Mouse (Mus musculus): ENCODE results near the gene Adrb1. TPM values are rescaled to one million over a fixed set of nuclear protein-coding genes. Genes with fewer than 3 reads are reported as not detected.
"Not testable (repeated sequence)": the region's sequence is repeated elsewhere in the genome, so short reads cannot be mapped to it uniquely, and the experiment has no call there.

The Adrb1 gene
- polyA plus RNA-seq, 1 experiment from 2014 or later = 1.1 TPM

DNA sequence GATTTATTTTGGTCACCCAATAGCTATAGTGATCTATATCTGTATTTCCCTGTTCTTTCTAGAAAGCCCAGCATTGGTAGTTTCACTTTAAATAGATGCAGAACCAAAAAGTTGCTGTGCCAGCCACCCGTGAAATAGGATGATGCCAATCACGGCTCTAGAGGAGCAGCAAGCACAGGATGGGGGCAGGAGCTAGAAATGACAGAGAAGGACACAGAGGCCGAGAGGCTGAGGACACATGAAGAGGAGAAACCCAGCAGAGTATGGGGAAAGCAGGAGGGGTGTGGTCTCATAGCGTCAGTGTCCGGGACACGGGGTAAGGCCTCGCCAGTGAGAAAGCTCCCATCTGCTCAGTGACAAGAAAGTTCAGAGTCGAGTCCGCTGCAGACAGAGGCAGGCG lies 25.9 kb downstream of the Adrb1 start:
- no peak for DNase-seq (ENCODE audit: low spot score)

DNA sequence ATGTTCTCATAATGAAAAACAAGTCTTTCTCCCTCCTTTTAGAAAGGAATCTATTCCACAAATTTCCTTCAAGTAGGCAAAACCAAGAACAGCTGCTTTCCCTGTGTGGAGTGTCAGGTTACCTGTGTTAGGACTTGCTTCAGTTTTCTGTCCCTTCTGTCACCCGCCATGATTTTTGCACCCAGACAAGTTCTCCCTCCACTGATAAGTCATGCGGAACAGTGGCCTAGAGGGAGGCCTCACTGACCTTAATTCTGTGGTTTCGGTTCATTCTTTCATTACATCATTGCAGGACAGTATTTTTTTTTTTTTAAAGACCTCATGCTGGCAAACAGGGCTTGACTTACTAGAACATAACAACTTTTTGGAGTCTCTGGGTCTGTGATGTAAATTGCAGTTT lies 27.3 kb downstream of the Adrb1 start:
- no peak for DNase-seq (ENCODE audit: low spot score)

DNA sequence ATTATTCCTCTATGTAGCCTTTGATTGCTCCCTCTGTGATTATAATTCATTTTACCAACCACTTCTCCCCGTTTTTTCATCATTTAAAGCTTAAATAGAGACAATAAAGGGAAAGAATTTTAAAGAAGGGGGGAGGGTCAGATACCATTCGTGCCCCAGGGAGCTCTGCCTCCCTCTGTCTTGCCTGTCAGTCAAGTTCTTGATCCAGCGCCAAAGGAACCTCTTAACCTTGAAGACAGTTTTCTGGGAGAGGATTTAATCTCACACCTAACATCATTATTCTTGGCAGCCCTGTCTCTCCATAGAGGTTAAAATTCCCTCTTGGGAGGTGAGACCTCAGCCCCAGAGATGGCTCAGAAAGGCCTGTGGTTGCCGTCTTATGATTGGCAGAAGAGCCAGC lies 28.7 kb downstream of the Adrb1 start:
- DNase-seq (ENCODE audit: low spot score) = no peak

DNA sequence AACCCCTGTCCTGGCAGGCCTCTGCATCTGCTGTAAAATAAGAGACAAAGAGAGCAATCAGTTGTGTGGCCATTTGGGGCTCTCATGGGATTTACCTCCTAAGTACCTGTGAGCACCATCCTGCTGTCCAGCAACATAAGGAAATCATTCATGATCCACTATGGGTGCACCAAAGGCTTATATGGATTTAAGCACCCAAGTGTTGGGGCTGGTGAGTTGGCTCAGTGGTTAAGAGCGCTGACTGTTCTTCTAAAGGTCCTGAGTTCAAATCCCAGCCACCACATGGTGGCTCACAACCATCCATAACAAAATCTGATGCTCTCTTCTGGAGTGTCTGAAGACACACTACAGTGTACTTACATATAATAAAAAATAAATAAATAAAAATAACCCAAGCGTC lies 32.5 kb downstream of the Adrb1 start:
- not testable (repeated sequence) for DNase-seq (ENCODE audit: low spot score)

DNA sequence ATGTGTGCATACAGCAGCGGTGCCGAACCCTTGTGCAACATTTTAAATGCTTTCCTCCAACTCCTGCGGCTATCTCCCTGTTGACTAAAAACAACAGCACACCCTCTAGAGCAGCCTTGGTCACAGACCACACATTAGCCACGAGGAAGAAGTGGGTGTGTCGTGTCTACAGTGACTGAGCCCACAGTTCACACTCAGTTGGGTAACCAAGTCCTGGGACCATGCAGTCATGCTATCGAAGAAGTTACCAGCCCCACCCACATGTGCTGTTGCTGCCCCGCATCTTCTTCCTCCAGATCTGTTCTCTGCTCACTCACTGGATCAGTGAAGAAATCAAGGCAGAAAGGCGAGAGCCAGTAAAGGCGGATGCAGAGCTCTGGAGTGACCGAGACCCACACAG lies 34.4 kb downstream of the Adrb1 start:
- DNase-seq (ENCODE audit: low spot score) = no peak

DNA sequence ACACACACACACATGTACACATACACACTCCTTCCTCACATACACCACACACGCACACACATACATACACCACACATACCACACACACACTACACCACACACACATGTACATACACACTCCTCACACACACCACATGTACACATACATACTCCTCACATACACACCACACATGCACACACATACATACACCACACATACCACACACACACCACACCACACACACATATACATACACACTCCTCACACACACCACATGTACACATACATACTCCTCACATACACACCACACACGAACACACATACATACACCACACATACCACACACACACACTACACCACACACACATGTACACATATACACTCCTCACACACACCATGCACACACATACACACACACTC lies 36.3 kb downstream of the Adrb1 start:
- DNase-seq (ENCODE audit: low spot score) = no peak

DNA sequence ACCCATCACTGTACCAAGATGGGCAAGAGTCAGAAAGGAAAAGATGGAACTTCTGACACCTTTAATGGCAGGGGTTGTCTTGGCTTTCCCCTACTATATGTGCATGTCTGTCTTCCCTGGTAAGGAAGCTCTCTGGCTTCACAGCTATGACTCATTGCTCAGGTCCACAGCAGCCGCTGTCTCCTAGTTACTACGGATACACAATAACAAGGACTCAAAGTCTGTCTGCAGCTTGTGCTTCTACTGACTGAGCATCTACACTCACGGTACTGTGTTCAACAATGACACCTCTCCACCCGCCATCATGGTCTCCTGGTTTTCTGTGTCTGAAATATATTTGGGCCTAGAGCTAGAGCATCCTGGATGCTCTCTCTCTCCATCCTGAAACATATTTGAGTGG lies 37.7 kb downstream of the Adrb1 start:
- no peak for DNase-seq (ENCODE audit: low spot score)

DNA sequence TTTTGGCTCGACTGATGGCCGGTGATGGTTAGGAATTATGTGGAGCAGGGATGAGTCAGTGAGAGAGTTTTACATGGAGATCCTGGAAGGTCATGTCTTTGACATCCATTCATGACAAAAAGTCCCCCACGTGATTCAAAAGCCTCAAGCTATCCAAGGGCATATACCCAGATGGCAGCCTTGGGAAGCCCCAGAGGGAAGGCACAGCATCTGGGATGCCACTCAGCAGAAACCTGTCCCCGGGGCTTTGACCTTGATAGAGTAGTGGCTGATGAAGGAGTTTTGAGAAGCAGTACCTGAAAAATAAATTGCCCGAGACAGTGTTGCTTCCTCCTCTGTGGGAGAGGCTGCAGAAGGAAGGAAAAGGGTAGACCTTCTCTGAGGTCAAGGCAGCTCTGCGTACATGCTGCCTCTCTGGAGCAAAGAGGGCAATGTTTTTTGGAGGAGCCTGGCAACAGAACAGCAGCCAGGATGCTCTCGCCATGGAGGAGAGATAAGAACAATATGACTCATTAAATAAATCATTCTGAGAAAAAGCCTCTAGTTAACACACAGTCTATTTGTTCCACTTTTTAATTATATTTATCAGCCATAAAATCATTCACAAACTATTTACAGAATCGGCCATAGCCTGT lies 38.4 kb downstream of the Adrb1 start:
- DNase-seq (ENCODE audit: low spot score) = no peak

DNA sequence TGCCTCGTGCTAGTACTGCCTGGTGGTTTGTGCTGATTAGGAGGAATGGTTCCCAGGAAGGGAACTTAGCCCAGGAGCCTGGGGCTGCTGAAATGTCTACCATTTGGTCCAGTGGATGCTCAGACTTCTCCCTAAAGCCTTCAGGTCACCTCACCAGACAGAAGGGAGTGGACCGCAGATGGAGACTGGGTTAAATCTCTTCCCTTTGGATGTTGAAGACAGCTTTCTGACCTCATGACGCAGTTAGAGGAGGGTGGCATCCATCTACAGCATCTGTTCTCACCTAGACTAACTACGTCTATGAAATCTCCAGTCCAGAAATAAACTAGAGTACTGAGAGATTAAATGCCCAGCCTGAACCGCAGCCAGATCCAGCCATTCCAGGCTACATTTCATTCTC lies 39.1 kb downstream of the Adrb1 start:
- no peak for DNase-seq (ENCODE audit: low spot score)

DNA sequence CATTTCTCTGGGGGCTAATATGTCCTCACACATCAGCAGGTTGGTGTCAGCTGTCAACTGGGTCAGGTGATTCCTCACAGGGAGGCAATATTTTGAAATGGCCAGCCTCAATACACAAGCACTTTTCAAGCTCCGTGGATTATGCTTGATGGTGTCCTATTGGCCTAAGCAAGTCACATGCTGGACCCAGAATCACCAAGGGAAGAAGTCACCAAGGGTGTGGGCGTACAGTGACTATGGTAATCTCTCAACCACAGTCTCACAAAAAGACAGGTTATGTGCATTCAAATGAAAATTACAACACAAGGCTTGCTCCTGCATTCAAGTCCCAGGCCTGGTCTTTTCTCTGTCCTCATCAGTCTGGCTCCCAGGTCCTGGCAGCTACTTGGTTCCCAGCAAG lies 39.7 kb downstream of the Adrb1 start:
- no peak for DNase-seq (ENCODE audit: low spot score)

DNA sequence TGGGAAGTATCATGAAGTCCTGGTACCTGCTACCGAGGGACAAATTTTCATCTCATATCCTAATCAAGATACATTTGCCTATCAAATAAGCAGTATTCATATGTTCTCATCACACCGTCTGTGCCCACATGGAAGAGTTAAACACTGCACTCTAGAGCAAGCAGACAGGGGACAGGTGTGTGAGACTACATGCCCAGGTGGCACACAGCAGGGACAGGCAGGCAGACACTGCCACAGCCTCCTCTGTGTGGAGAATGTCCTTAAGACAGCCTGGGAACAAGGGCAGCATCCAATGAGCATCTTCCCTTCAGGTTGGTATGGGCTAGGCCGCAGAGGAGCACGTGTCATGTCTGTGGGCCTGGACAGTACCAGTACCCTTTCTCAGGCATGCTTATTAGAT lies 40.7 kb downstream of the Adrb1 start:
- no peak for DNase-seq (ENCODE audit: low spot score)

DNA sequence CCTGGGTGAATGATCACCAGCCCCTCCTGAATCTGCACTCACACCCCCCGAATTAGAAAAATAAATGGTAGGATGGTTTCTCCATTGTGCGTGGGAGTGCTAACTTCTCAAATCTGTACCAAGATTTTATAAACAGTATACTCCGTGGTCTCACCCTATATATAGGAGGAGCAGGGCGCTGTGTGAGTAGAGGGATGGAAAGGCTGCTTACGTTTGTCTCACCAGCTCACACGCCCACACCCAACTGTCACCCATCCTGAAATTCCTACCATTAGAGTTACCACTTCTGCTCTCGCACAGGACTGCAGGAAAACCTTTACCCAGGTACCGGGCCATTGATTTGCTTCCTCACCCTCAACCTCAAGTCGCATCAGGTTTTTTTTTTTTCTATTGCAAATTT lies 47.0 kb downstream of the Adrb1 start:
- no peak for DNase-seq (ENCODE audit: low spot score)

DNA sequence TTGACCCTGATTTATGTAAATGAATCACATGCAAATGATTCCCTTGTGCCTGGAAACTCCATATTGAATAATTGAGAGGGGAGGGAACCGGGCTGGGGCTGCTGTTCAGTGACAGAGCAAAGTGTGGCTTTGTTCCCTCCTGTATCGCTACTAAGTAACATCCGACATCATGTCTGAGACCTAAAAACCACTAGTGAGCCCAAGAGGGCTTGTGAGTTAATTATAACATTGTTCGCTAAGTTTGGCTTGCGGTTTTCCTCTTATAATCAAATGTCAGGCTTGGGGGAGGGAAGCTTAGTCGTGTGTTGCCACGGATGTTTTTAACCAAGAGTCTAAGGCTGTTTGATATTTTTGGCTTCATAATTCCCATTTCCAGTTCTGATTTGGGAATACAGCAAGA lies 50.2 kb downstream of the Adrb1 start:
- peak; percentile 23 for DNase-seq (ENCODE audit: low spot score)

DNA sequence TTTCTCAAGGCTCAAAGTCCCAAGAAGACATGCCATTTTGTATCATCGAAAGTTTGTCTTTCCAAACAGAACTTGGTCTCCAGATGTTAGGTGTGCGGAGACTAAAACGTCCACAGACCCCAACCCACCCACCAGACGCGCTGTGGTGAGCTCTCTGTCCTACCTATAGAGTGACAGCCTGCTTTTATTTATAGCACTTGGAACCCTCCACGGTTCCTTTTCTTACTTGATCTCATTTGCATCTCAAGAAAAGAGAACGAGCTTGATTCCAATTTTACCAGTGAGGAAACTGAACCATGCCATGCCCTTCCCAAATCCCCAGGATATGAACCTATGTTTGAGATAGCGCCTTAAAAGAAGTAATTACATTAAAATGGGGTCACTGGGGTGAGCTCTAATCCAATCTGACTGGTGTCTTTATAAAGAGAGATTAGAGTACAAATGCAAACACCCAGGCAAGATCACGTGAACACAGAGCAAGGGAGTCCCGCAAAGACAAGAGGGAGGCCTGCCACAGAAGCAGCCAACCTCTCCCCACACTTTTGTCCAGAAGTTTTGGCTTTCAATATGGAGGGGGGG lies 51.5 kb downstream of the Adrb1 start:
- no peak for DNase-seq (ENCODE audit: low spot score)

DNA sequence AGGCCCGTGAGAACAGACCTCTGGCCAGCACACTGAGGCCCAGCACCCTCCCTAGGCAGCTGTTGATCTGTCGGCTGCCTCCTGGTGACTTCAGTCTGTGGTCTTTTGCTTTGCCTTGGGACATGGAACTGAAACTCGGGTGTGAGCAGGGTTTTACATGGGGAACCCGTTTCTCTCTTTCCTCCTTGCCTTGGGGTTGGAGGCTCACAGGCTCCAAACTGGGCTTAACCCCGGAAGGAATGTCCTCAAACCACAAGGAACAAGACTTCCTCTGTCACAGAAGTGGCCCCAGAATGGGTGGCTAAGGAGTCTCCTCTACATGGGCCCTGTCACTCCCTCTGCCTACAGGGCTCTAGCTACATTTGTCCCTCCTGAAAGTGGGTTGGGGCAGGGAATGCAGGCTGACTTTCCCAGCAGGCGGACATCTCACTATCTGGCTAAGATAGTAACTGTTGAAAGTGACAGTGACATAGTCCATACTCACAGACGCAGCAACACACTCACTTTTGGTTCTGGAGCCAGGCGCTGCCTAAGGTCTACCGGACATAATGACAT lies 52.5 kb downstream of the Adrb1 start:
- no peak for DNase-seq (ENCODE audit: low spot score)

DNA sequence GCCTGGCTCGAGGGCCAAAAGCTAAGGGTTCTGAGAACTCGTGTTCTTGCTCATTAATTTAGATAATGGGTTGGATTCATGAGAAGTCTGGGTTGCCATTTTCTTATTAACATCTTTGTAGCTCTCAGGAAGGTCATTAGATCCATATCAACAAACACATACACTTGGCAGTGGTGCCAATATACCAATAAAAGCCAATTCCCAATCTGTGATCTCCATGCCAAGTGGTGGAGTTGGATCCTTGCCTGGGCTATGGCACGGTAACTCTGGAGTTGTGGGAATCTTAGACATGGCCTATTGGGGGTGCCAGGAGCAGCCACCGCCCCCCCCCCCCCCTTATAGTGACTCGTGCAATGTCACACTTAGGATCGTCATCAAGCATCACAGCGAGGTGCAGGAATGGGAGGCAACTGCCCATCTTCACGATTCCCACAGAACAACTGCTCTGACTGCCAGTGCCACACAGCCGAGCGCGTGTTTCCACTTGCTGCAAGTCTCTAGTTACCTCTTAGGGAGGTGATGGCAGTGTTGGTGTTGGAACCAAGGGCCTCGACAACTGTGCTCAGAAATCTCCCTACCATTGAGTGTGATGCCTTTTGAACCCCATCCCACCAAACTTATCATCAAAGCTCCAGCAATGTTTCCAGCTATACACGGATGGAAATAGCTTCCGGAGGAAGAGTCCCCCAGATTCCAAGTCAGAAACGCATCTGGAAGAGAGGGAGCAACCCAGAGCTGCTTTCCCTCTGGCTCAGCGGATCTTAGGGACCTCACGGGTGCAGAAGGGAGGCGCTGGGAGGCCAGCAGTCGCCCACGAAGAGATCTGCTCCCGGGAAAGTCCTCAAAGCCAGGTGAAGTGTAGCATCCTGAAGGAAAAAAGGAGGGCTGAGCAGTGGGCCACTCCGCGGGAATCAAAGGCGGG lies 53.2 kb downstream of the Adrb1 start:
- no peak for DNase-seq (ENCODE audit: low spot score)

DNA sequence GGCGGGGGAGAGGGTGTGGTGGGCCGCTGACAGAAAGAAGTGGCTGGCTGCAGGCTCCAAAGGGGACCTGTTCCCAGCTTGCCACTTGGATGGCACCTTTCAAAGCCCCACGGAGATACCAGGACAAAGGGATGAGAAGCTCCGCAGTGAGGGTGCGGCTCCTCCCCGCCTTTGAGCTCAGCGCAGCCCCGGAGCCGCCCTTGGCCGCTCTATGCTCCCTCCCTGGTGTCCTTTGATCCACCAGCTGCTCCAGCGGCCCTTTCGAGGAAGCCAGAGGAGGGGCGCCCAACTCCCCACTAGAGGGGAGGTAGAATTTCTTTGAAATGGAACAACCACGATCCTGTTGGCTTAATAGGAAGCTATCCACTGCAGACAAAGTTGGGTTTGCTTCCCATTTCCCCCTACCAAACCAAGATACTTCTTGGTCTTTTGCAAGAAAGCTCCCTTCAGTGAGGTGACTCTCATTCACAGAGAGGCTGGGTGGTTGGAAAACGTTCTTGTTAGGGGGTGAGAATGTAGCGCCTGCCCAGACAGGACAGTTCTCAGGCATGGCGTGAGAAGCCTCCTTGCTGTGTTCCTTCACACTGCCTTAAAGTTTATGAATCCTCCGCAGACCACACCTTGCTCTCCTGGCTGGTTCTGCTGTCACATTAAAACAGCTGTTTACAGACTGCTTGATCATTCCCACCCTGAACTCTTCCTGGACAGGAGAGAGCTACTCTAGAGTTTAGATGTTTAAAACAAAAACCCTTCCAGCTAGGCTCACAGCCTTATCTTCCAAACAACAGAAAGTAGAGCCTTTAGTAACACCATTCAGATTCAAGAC lies 54.1 kb downstream of the Adrb1 start:
- DNase-seq (ENCODE audit: low spot score) = no peak

DNA sequence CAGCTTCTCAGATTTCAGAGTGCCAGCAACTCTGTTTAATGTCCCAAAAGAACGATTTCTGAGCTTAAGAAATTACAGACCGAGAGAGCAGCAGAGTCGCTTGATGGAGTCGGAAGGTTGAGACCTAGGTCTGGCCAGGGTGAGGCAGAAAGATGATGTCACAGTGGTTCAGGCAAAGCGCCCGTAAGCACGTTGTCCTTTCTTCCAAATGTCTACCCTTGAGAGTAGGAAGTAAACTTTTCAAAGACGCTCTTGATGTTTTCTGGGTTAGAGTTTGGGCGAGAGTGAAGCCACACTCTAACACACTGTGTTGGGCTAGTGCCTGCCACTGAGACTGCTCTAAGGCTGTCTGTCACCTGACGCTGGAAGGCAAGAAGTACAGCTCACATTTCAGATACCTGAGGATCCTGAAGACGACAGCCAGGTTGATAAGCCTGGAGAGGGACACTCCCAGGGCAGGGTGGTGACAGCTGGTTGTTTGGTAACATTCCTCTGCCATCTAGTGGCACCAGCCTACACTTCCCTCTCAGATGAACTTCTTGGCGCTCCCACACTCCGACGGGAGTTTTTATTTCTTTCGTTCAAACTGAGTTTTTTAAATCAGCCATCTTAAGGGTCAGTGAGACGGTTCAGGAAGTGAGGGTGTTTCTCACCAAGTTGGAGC lies 54.9 kb downstream of the Adrb1 start:
- peak; percentile 53 for DNase-seq (ENCODE audit: low spot score)

DNA sequence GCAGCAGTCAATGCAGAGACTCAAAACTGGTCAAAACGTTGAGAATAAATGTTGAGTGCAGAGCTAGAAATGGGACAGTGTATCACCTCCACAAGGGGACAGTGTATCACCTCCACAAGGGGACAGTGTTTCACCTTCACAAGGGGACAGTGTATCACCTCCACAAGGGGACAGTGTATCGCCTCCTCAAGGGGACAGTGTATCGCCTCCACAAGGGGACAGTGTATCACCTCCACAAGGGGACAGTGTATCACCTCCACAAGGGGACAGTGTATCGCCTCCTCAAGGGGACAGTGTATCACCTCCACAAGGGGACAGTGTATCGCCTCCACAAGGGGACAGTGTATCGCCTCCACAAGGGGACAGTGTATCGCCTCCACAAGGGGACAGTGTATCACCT lies 56.5 kb downstream of the Adrb1 start:
- not testable (repeated sequence) for DNase-seq (ENCODE audit: low spot score)
